Mouse (Mus musculus) thymus, postnatal 25 days (tissue): Measurements from ENCODE around the gene Omg.

Experiments used
- DNase-seq: peaks from one replicate; pipeline ENCODE4 v3.0.0; 2022

Gene Omg

DNA sequence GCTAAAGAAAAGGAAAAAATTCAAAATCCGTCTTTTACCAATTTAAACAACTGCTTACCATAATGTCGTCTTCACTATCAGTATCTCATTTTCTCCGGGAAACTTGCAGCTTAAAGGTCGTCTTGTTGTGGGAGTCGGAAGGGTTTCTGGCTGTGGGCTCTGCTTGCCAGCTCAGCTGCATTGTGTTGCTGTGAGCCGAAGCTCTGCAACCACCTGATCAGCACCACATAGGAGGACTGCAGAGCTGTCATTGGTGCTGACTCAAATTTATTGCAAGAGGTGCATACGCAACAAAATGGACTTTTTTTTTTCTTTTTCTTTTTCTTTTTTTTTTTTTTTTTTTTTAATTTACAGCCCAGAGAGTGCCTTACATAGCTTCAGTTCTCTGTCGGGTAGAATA is at the start of gene Omg:
TSS of gene Omg (minus strand) at position 240 of the 400 bp plus-strand sequence.
- no peak for DNase-seq

DNA sequence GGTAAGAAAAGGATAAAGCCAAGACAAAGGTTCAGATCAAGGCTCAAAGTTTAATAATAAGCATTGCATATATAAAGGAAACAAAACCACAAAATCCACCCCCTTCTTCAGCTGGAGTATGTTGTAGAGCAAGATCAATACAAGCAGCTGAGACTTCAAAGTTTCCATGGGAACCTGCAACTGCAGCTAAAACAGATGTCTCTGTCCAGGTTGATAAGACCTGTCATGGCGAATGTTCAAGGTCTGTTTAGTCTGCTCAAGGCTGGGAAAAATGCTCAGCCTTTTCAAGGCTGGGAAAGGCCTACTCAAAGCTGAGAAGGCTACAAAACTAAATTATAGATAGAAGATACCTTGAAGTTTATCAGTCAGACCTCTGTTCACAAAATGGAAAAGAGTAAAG is 48.7 kb upstream of the Omg start:
- DNase-seq = no peak

DNA sequence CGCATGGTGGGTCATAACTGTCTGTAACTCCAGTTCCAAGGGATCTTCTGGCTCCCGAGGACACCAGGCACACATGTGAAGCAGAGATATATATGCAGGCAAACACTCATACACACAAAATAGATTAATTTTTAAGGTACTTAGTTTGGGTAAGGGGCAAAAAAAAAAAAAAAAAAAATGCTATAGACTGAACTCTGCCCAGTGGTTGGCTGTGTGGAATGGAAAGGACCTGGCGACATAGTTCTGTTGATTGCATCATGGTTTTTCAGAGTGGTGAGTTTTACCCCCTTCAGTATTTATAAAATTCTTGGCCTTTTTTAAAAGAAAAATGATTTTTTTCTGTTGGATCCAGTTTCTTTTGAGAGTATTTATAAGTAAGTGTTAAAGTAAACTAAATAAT is 32.4 kb upstream of the Omg start:
- DNase-seq = no peak

DNA sequence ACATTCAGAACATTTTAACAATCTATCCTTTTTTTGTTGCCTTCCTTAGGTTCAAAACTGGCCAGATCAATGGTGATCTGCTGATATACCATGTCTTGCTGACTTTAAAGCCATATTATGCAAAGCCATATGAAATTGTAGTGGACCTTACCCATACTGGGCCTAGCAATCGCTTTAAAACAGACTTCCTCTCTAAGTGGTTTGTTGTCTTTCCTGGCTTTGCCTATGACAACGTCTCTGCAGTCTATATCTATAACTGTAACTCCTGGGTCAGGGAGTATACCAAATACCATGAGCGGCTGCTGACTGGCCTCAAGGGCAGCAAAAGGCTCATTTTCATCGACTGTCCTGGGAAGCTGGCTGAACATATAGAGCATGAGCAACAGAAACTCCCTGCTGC is 31.7 kb upstream of the Omg start:
- DNase-seq = no peak

DNA sequence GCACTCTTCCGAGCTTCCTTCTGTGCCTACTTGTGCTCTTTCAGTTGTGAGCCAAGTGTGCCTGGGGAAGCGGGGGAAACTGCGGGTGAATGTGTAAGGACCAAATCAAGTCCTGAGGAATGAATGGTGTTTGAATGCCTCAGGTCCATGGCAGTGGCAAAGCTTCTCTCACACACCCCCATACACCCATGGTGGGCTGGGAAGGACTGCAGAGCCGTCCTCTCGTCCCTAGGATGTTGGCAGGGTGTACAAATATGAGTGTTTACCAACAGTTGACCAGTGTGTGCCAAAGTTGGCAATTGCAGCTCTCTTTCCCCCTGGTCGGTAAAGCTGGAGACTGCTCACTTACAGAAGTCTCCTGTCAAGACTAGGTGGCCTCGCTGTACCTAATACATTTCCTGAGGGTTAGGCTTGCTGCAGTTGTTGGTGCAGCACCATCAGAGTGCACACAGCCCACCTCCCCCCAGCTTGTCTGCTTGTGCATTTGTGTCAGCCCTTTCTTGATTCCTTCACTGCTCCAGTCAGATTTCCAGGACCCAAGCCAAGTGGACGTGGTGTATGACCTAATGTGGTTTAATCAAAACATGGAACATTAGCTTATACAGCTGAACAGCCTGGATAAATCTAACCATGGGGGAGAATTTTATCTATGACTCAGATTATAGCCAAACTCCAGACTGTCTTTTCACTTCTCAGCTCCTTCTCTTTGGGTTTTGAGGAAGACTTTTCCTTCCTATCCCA is 30.2 kb upstream of the Omg start:
- DNase-seq = no peak

DNA sequence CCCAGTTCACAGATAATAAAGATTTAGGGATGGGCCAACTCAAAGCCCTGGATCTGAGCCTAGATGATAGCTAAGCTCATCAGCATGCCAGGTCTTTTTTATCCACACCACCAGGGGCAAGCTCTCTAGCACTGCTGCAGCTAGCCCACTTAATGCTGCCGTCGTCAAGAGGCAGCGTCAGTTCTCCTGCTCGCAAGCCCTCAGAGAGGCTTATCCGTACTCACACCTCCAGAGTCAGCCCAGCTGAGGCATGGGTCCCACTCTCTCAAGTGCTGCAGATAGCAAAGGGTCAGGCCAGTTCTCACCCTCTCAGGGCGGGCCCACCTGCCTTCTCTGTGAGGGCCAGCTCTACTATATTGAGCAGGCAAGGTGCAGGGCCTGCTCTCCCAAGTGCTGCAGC is 29.4 kb upstream of the Omg start:
- no peak for DNase-seq

DNA sequence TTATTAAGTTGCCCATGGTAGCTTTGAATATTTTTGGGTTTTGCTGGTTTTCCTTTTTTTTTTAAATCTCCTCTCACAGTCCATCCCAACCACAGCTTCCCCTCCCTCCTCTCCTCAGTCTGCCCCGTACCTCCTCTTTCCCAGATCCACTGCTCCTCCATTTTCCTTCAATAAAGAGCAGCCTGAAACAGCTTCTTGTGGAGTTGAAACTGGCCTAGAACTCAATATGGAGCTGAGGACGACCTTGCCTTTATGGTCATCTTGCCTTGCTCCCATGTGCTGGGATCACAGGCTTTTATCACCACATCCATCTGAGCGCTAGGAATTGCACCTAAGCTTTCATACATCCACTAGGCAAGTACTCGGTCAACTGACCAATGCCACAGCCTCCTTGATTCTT is 27.6 kb upstream of the Omg start:
- no peak for DNase-seq

DNA sequence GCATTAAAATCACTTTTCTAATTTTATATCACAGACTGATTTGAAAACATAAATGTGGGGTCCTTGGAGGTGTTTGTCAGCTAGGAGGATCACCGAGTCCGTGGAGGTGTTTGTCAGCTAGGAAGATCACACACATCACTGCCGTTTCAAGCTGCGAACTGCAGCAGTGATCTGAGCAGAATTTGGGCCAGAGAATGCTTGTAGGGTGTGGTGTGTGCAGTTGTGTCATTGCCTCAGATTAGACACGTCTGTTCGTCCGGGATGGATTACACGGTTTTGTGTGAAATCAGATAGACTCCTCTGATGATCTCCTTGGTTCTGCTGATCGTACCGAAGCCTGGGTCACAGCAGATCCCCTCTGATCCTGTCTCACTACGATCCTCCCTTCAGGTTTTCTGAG is 26.9 kb upstream of the Omg start:
- no peak for DNase-seq

DNA sequence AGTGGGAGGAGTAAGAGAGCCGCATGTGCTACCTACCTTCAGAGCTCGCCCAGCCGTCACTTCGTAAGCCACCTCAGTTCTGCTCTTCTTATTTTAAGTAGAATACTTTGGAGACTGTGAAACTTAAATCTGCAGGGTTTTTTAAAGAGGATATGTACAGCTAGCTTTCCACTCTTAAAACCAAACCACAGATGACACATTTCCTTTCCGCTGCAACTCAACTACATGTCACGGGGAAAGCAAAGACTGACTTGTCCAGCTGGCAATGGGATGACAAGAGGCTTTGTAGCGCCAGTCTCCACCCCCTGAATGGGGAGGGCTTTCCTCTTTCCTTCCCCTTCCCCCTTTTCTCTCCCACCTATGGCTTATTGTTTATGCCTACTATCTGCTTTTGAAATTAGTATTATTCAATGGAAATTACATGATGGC is 26.5 kb upstream of the Omg start, which contains the start of the genes Evi2 and Evi2a:
TSS of gene Evi2 (minus strand) at position 257 of the 429 bp plus-strand sequence.
TSS of gene Evi2a (minus strand) at position 277 of the 429 bp plus-strand sequence.
- DNase-seq = peak; percentile 38

DNA sequence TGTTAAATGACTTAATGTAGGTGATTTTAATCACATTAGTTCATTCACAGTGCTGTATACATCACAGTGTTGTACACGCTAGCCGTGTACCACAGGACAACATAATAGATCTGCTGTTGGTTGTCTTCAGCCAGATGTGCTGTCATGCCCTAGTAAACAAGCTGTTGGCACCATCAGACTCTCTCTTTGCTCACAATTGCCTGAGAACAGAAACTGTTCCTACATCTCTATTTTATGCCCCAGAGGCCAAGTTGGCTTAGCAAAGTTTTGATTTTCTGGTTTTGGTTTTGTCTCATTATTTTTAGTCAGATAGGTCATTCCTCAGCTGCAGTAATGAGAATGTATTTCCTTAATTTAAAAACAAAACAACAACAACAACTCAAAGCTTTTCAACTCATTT is 25.9 kb upstream of the Omg start:
- no peak for DNase-seq

DNA sequence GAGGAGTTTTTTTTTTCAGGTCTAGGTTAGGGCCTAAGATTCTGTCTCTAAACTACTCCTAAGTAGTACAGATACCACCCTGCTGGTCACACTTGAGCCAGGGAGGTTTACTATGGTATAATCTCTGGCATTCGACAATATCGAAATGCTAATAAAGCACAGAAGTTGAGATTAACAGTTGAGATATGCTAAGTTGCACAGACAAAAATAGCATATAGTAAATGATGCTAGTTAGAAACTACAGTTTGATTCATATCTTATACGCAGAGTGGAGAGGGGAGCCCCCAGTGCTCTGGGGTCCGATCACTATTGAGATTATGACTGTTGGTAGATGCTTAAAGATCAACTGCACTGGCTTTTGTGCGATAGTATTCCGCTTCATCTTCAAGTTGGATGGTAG is 25.3 kb upstream of the Omg start:
- no peak for DNase-seq

DNA sequence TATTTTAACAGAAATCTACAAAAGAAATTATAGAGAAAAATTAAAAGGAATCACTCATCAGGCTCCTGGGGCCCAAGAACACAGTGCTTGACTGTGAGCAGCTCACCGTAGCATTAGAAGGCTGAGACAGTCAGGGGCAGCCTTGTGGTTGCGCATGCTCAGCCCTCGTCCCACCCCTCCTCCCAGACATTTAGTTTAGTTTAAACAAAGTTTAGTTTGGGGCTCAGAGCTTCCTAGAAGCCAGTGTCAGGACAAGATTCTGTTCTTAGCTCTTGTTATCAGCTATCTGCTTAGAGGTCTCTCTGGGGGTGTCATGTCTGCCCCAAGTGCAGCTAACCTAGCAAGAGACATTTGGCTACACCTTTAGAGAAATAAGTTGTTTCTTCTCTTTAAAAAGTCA is 24.7 kb upstream of the Omg start:
- no peak for DNase-seq

DNA sequence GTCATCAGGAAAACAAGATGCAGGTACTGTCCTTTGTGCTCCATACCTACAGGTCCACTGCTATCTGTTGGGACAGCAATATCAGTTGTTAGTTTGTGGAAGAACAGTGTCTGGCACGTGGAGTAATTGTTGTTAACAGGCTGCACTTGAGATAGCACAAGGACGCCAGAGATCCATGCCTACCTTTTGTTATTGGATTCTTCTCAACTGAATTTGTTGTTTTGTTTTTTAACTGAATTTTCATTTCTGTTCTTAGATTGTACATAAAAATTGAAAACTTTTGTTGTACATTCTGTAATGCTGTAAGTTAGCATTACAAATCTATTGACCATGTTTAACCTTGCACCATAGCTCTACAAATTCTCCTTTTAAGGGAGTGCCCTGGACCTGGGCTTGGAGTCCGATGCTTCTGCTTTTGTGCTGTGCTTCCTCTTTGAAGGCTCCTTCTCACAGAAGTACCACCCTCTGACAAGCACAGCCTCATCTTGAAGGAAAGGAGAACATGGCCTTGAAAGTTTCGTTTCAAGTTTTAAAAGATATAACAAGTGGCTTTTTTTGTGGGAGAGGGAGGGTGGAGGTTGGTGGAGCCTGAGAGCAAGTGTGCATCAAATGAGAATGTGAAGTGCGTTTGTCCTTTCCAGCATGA is 24.0 kb upstream of the Omg start:
- DNase-seq = peak; percentile 36

DNA sequence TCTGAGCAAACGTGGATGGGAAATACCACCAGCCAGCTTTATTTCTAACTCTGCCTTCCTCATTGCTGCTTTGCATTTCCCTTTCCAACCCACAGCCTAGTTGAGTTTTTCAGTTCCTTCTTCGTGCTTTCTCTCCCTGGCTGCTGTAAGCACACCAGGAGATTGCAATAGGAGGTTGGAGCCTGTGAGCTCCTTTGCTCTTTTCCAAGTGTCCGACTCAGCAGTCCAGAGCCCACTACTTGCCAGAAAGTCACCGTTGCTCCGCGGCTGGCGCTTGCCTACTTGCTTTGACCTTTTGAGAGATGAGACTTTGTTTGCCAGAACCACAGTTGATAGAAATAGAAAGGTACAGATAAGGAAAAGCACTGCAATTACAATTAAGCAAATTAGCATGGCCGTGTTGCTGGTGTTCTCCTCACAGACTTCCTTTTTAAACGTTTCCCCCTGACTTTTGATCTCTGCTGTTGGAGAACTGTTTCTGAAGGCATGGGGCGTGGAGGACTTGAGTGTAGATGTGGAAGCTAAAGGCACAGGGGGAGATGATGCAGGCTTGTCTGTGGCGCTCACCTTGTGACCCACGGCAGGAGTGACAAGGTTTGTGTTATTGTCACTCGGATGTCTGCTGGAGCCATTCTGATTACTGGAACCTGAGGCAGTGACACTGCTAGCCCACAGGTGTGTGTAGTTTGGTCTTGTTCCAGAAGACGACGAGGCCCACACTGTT is 23.3 kb upstream of the Omg start:
- peak; percentile 35 for DNase-seq

DNA sequence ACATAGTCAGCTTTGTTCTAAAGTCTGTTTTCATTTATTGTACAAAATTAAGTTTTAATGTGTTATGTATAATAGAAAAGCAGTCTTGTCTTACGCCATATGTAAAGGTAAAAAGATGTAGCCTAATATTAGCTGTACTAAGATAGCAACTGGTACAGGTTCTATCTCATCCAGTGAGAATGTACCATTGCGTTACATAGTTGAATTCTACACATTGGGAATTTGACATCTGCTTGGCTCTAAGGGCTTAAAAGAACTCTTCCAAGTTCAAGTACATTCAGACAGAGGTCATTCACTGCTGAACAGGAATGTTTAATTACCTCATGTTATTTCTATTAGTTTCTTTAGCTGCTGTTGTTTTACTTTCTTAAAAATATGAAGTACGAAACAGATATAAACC is 22.7 kb upstream of the Omg start:
- DNase-seq = no peak

DNA sequence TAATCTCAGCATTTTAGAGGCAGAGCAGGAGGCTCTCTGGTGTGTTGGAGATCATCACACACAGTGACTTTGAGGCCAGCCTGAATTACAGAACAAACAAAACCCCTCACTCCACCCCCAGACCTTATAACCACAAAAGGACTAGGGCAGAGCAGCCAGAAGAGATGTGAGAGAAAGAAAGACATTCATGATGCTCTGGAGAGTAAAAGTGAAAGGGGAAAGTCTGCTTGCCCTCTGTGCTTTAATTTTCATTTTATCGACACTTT is 20.4 kb upstream of the Omg start:
- no peak for DNase-seq

DNA sequence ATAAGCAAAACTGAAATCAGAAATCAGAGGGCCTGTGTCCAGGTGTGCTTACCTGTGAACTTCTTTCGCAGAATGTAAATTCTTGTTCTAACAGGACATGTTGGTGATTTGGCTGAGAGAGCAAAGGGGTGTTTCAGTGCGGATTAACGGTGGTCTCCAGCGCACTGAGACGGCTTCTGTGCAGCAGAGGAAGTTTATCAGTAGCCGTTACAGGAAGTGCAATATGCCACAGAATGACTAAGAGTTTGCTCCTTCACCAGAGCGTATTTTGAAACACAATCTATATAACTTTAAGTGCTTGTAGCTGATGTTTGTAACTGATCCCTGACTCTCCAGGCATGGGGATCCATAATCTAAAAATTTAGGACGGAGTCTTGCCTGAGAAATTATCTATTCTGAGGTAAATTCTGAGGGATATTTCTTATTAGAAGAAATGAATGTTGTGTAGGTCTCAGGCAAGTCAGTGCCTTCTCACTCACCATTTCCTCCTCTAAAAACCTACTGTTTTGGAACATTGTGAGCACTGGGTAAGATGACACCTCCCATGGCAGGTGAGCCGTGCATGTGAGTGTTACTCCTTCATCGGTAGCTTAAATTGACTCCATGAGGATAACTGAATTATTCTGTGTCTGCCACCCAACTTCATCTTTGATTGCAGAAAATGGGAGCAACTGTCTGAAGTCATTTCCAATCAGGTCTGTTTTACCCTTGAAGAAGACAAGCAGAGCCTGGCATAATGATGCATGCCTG is 19.9 kb upstream of the Omg start, which contains the start of gene Evi2b:
TSS of gene Evi2b (minus strand) at position 203 of the 750 bp plus-strand sequence.
- DNase-seq = peak; percentile 69

DNA sequence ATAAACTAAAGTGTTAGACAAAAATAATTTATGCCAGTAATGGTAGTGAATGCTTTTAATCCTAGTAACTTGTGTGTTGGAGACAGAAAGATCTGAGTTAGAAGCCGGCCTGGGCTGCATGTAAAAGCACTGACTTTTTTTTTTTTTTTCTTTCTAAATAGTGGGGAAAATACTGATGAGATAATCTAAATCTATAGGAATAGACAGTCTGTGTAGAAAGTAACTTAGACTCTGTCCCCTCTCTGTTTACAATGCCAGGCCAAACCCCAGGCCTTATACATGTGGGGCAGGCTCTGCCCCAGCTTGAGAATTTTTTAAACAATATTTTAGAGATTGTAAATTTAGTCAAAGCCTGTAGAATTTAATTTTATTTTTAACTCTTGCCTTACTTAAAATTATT is 19.1 kb upstream of the Omg start:
- no peak for DNase-seq

DNA sequence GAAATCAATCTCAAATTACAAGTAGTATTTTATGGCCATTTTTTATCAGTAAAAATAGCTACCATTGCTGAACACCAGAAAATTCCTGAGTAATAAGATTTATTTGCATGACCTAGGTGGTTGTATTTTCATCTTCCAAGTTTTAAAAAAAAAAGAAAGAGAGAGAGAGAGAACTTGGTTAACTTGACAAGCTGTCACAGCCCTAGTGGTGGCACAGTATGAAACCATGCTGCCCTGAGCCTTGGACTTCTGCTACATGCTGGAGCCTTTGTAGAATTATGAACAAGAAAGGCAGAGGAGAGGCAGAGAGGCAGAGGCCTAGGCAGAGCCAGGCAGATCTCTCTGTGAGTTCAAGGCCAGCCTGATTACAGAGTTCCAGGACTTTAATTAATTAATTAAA is 18.0 kb upstream of the Omg start:
- no peak for DNase-seq

DNA sequence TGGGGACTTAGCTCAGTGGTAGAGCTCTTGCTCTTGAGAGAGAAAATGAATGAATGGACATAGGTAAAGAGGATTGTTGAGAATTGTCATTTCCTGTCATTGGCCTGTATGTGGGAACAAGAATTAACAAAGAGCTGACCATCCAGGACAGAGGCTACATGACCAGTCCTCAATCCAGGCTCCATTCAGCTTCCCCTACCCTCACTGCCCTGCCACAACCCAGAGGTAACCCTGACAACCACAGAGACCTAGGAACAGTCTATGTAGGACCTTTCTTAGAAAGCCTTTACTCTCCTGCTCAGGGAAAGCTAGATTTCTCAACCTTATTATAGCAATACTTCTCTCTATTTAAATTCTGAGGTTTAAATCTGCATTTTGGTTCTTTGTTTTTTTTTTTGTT is 16.9 kb upstream of the Omg start:
- no peak for DNase-seq

DNA sequence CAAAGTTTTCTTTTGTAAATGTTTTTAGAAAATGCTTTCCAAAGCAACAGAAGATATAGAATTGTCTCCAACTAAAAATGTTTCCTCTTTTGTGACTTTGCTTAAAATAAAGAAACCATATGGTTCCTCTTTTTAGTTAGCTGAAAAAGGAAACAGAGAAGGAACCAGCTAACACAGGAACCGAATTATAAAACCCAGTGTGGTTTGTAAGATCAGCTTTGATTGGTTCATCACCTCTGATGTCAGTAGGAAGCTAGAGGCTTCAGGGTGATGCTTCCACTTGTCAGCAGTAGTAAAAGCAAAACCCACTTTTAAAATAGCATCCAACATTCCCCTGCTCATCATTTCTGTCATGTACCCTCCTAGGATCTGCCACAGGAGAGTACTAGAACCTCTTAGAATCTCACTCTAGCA is 16.0 kb upstream of the Omg start:
- no peak for DNase-seq

DNA sequence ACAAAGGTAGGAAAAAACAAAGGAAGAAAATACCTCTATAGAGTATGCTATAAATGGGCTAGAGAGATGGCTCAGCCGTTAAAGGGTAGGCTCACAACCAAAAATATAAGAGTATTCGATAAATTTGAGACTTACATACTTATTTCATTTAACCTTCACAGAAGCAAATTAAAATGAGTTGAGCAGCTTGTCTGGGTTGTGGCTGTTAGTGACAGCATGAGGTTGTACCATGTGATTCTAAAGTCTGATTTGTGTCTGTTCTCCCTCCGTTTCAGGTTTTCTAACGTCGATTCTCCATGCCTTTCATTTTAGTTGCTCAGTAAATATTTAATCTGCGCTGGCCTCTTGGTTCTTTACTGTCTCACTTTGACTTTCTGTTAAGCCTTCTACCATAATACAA is 15.4 kb upstream of the Omg start:
- DNase-seq = no peak

DNA sequence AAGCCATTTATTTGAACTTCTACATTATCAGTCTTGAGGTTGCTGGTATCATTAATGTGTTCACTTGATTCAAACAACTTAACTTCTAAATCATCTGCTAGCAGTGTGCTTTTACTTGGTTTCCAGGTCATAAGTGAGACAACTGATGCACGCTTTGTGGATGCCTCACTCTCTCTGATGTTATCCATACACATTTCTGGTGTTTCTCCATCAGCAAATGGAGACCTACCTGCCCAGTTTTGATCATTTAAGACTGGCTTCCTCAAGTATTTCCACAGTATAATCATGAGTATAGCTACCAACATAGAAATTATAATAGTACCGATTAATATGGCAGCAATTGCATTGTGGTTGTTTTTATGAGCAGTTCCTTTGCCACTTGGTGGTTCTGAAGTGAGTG is 11.9 kb upstream of the Omg start:
- DNase-seq = no peak

DNA sequence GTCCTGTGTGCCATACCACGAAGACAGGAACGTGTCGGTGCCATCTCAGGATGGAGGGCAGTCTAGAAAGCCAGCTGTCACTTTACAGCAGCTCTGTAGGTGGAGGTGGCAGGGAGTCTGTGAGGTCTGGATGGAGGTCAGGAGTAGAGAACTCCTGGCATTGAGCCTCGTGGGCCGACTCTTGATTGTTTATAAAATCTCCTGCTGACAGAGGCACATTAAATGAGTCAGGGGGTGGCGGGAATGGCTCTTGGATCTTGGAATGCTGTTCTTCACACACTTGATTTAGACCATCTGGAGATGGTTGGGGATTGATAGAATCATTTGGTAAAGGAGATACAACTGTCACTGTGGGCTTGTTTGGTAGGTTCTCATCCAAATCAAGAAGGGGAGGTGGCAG is 11.4 kb upstream of the Omg start:
- no peak for DNase-seq
